In the genomic region with DNA sequence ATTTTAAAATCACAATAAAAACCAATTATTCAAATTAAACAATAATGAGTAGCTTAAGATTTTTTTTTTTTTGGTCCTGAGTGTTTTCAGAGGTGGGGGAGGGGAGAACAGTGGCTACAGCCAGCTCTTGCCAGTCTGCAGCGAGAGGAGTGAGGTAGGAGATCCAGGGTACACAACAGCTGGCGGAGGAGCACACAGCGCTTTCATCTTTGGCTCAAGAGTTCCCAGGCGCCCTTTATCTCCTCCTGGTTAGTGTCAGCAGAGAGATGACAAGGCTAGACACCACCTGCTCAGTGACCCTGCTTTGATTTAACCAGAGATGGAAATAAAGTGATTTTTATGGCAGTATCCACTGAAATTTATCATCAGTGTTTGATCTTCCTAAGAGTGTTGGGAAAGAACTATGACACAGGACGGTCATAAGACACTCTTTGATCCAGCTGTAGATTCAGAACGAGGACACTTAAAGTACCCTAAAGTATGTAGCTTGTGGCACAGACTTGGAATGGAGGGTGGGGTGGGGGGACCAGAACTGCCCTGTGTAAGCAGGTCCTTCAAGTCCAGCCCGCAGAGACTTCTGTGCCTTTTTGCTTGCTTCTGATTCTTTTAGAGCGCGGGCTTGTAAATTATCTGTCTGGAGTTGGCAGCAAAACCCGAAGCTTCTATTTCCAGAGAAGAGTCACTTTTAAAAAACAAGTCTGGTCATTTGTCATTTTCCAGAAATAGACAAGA, we compare ENCODE assay signal across 9 mouse cellular contexts. TPM values are rescaled to one million over a fixed set of nuclear protein-coding genes. Genes with fewer than 3 reads are reported as not detected.
DNase-seq lines count a peak whose midpoint lies in the region; ATAC-seq and TF ChIP-seq lines count a peak whose summit lies in the region.
"Had no signal": no experiment of that assay in that cellular context is flagged by ENCODE, and none has a peak within 500 bp of the region (broad histone marks: within the 10 kb centered on the region; RNA-seq: fewer than 3 reads in every experiment).

No protein-coding gene starts in this region.

- H3K27ac ChIP-seq in heart, embryonic 12.5 days (ENCODE audit: poor library complexity, severe bottlenecking): peak overlapping the region; percentile 43
- no peak overlapping the region for H3K27ac ChIP-seq in liver, postnatal 0 days (ENCODE audit: low read depth)

- peaks cover 13% of the 10 kb centered on the region for H3K4me1 ChIP-seq in E14TG2a.4 (replicated peaks; ENCODE audit: low read depth, low read length)
- peaks cover 11% of the 10 kb centered on the region for H3K4me1 ChIP-seq in heart, embryonic 12.5 days (replicated peaks)
- 0 out of 2 replicates have a peak, but pooled peaks cover 2% of the 10 kb centered on the region for H3K4me1 ChIP-seq in liver, postnatal 0 days (ENCODE audit: insufficient read depth)

- no peak for TF ChIP-seq CTCF in E14TG2a.4 (conservative IDR thresholded peaks at IDR 0.05; ENCODE audit: low read length)
- TF ChIP-seq CTCF in liver, postnatal 0 days (IDR thresholded peaks at IDR 0.05; ENCODE audit: low read depth): no peak

- H3K9me3 ChIP-seq in E14TG2a.4 (ENCODE audit: low read length): no peaks in the 10 kb centered on the region
- H3K9me3 ChIP-seq in heart, embryonic 12.5 days (replicated peaks): peaks cover 3% of the 10 kb centered on the region
- no peaks in the 10 kb centered on the region for H3K9me3 ChIP-seq in liver, postnatal 0 days (ENCODE audit: low read length)

- peak overlapping the region; percentile 37; the same call in 1 of the 2 replicates for H3K9ac ChIP-seq in heart, embryonic 12.5 days
- H3K9ac ChIP-seq in liver, postnatal 0 days (replicated peaks): no peak overlapping the region

- 0 out of 2 replicates have a peak, but pooled peaks have one; percentile 53 for ATAC-seq in heart, embryonic 12.5 days (ENCODE audit: insufficient number of reproducible peaks, low FRiP score)
- ATAC-seq in liver, postnatal 0 days: no peak
- ATAC-seq in megakaryocyte progenitor cell, adult 5-6 weeks (replicated peaks; ENCODE audit: poor library complexity): no peak

- H3K27me3 ChIP-seq in E14TG2a.4 (ENCODE audit: insufficient read depth, low read length): no peaks in the 10 kb centered on the region
- H3K27me3 ChIP-seq in heart, embryonic 12.5 days (replicated peaks): no peaks in the 10 kb centered on the region
- 0 out of 2 replicates have a peak, but pooled peaks cover 5% of the 10 kb centered on the region for H3K27me3 ChIP-seq in liver, postnatal 0 days (ENCODE audit: insufficient read depth, low read length)

- H3K36me3 ChIP-seq in E14TG2a.4 (ENCODE audit: insufficient read depth, low read length): no peaks in the 10 kb centered on the region
- H3K36me3 ChIP-seq in heart, embryonic 12.5 days: no peaks in the 10 kb centered on the region
- H3K36me3 ChIP-seq in liver, postnatal 0 days (replicated peaks; ENCODE audit: insufficient read depth, low read length): no peaks in the 10 kb centered on the region

- TF ChIP-seq EP300 in liver, postnatal 0 days (IDR thresholded peaks at IDR 0.05; ENCODE audit: low read depth): no peak

- H3K4me3 ChIP-seq in E14TG2a.4 (replicated peaks; ENCODE audit: low read length): peak overlapping the region; percentile 52
- peak overlapping the region; percentile 35 for H3K4me3 ChIP-seq in heart, embryonic 12.5 days
- no peak overlapping the region for H3K4me3 ChIP-seq in liver, postnatal 0 days (ENCODE audit: low read depth, low read length)

- DNase-seq in adrenal gland, postnatal 14 days: peak; percentile 17
- no peak for DNase-seq in adrenal gland, postnatal 10 days
- no peak for DNase-seq in liver, postnatal 0 days
- DNase-seq in adipocyte (ENCODE audit: low spot score): no peak
- no peak for DNase-seq in cerebellum, adult 11 months

- H3K4me2 ChIP-seq in heart, embryonic 12.5 days: peak overlapping the region; percentile 66
- peak overlapping the region; percentile 5 for H3K4me2 ChIP-seq in liver, postnatal 0 days (ENCODE audit: low read depth, low read length)

- 13% methylated on average over 10 of the region's 10 CpGs for WGBS in heart, embryonic 12.5 days
- WGBS in liver, postnatal 0 days (ENCODE audit: insufficient replicate concordance): 37% methylated on average over 10 of the region's 10 CpGs

RNA-seq across cellular contexts. Expression of a gene that starts 46.1 kb away (rescaled TPM):
- total RNA-seq in adrenal gland, postnatal 14 days (2021): 0.19 and 0.75 TPM in 2 replicates
- 1 to 10 TPM in 1 of 2 experiments, under 1 TPM in 1; 0.51 to 2.2 TPM for total RNA-seq in adrenal gland, postnatal 10 days (2021)
- 6.3 and 6.8 TPM in 2 replicates for polyA plus RNA-seq in heart, embryonic 12.5 days (2016; fragmentation: Nextera tagmentation; extraction: Ambion mirVana)
- 0.02 TPM in 1 of 2 replicates, not detected in the other for polyA plus RNA-seq in liver, postnatal 0 days (2015; fragmentation: Nextera tagmentation; extraction: Ambion mirVana)
- not detected in 2 replicates for total RNA-seq in megakaryocyte progenitor cell, adult 5-6 weeks (2015)
- not detected in 2 replicates for total RNA-seq in megakaryocyte progenitor cell, adult 5-6 weeks (2017)
- total RNA-seq: hematopoietic stem cell, adult 5-6 weeks had no signal
